Mouse (Mus musculus) liver, embryonic 18 days (tissue): ENCODE results near the gene Kdm3a. TPM values are rescaled to one million over a fixed set of nuclear protein-coding genes. Genes with fewer than 3 reads are reported as not detected.

Experiments
- polyA plus RNA-seq: library from polyadenylated mRNA; depleted of rRNA; stranded (reverse); fragments of >200 nt; gene quantifications from 2 replicates; pipeline ENCODE4 v1.2.3, GENCODE M21; 2012; rRNA removed

The Kdm3a gene
- 14.8 and 15.6 TPM in 2 replicates for polyA plus RNA-seq

DNA sequence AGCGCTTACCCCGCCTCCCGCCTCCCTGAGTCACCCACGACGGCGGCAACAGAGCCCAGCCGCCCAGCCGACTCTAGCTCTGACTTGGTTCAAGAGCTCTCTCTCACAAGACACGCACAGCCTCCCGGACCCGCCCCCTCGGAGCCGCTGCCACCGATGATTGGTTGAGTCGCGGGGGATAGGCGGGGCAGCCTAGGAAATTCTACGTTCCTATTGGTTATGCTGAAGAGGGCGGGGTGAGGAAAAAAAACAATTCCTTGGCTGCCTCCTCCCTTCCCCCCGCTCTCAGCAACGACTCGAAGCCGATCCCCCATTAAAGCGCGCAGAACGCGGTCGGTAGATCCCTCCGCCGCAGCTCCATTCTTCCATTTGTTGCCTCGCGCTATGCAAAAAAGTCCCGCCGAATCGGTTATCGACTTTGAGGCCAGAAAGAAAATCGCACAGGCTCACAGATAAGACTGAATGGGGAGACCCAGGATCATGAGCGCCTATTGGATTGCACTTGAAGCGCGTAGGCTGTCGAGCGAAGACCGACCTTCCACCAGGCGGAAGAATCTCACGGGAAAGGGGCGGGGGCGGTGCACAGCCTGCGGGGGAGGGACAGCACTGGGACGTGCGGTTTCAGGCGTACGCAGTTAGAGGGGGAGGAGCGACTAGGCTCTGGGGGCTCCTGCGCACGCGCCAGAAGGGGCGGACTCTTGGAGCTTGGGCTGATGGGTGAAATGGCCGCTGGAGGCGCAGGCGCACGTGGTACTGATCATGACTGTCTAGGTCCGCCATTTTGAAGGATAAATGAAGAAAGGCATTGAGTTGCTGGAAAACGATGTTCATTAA, at the start of gene Kdm3a:
TSS of gene Kdm3a (minus strand) at position 162 of the 834 bp plus-strand sequence.

DNA sequence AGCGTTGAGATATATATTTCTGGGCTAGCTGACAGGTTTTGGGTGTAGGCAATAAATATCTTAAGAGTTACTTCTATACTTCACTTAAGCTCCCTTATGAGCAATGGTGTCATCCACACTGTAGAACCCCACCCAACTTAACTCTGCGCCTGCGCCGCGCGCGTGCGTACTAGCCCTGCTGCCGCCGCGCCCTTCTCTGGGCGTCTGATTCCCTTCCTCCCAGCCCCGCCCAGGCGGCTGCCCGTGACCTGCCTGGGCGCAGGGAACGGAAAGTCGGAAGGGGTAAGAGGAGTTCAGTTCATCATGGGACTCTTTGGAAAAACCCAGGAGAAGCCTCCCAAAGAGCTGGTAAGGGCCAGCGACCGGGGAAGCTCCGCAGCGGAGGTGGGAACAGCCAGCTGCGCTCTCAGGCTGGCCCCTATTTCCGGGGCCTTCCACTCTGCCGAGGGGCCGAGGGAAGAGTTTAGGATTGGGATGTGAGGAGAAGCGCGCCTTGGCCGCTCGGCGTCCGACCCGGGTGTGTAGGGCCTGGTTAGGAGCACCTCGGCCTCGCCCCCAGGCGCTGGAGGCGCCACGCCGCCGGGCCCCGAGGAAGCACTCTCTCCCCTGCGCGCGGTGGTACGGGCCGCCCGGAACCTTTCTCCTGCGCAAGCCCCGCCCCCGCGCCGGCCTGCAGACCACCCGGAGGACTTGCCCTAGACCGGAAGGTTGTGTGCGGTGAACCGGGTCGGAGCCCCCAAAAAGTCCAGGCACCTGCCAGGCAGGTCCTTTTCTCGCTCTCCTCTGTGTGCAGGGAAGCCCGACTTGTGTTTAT, 88.9 kb downstream of the Kdm3a start, which contains the start of gene Chmp3:
TSS of gene Chmp3 (plus strand) at position 112 of the 814 bp plus-strand sequence.

Other genes starting within 250 kb of the Kdm3a start
- 16.4 and 16.9 TPM in 2 replicates for gene Rmnd5a, start 192.4 kb downstream of the Kdm3a start, polyA plus RNA-seq
- gene Rnf103, start 139.1 kb downstream of the Kdm3a start, polyA plus RNA-seq: 9.7 and 10.9 TPM in 2 replicates
- 24.2 and 25.6 TPM in 2 replicates for gene Chmp3, start 89.2 kb downstream of the Kdm3a start, polyA plus RNA-seq
- gene Reep1, start 74.6 kb upstream of the Kdm3a start, polyA plus RNA-seq: 2.9 TPM in 2 replicates
- gene Mrpl35, start 194.0 kb upstream of the Kdm3a start, polyA plus RNA-seq: 10.8 and 11.8 TPM in 2 replicates
- 39.1 and 39.9 TPM in 2 replicates for gene Immt, start 198.3 kb upstream of the Kdm3a start, polyA plus RNA-seq